Mouse (Mus musculus): Measurements from ENCODE around the gene AW011738. TPM values are rescaled to one million over a fixed set of nuclear protein-coding genes. Genes with fewer than 3 reads are reported as not detected.

Gene AW011738
- polyA plus RNA-seq (2012; rRNA removed; ENCODE audit: low replicate concordance): 3.0 and 5.2 TPM in 2 replicates

DNA sequence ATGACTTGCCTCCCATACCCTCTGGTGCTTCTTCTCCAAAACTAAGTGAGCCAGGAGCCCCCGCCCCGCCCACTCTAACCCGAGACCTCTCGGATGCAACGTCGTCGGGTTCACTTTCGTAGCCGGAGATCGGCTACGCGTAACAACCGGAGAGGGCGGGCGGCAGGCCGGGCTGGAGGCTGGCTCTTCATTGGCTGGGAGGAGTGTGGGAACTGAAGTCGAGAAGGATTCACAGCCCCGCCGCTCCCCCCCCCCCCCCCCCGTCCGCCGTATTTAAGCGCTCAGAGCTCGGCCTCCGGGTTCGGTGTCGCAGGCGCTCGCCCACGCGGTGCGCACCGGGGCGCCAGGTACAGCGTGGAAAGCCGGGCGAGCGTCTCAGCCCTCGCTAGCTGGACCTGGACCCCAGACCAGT is at the start of gene AW011738:
TSS of gene AW011738 (plus strand) at position 304 of the 412 bp plus-strand sequence.

DNA sequence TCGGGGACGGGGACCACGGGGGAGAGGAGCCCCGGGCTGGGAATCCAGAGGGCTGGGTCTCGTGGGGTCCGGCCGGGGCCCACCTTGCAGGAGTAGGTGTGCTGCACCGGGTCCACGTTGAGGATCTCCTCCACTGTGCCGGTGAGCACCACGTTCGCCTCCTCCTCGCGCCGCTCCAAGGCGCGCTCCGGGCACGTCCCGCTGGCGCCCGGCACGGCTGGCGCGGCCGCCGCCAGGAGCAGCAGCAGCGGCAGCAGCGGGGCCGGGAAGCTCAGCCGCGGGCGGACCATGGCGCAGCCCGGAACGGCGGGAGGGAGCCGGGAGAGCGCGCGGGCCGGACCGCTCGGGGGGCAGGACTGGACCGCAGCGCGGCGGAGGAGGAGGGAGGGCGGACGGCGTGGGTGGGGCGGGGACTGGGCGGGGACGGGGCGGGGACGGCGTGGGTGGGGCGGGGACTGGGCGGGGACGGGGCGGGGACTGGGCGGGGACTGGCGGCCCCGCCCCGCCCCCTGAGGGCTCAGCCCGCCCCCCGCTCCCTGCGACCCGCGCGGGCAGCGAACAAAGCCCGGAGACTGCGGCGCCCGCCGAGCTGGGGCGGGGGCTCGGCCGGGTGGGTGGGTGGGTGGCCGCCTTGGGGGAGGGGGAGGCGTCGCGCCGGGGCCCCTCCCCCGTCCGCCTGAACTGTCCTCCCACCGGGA is 5.8 kb upstream of the AW011738 start, which contains the start of gene Agrn:
TSS of gene Agrn (minus strand) at position 358 of the 698 bp plus-strand sequence.

DNA sequence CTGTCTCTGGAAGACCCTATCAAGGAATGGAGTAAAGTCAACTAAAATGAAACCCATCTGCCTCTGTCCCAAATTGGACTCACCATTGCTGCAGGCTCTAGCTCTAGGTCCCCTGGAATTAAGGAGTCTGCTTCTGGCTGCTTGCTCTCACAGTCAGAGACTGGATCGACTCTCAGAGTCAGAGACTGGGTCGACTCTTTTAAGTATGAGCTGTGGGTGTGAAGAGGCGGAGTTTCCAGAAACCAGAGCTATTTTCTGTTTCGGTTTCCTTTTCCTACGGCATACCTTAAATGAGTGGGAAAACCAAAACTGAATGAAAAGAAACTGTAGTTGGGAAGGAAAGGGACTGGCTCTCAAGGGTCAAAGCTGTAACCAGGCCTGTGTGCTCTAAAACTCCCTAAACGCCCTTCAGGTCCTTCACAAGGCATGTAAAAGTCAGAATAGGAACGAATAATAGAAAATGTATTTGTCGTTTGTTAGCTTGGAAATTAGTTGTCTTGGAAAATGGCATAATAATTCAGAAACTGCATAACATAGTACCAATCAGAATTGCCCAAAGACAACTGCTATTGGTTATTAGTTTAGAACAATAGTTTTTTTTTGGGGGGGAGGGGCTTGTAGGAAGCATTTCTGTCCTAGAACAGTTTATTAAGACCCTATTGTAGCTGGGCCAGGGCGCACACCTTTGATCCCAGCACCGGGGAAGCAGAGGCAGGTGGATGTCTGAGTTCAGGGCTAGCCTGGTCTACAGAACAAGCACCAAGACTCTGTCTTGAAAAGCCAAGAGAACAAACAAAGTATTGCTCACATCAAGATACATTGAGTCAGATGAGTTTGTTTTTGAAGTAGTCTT is 2.3 kb upstream of the AW011738 start, which contains the start of gene Isg15:
TSS of gene Isg15 (minus strand) at position 196 of the 853 bp plus-strand sequence.

DNA sequence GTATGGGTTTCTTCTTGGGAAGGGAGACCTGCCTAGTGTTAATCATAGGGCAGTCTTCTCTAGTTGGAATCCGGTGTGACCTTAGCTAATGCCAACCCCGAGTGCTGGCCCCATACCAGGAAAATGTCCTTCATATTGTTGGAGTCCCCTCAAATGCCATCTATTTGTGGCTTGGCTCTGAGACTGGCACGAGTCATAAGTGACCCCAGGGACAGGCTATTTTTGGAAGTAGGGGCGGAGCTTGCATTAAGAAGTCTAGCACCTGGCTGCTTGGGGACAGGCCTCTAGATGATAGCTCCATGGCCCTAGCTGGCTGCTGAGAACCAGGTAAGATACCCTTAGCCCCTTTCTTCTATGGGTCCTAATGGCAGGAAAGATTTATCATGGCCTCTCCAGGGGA is 12.5 kb downstream of the AW011738 start, which contains the start of gene Perm1:
TSS of gene Perm1 (plus strand) at position 220 of the 400 bp plus-strand sequence.

DNA sequence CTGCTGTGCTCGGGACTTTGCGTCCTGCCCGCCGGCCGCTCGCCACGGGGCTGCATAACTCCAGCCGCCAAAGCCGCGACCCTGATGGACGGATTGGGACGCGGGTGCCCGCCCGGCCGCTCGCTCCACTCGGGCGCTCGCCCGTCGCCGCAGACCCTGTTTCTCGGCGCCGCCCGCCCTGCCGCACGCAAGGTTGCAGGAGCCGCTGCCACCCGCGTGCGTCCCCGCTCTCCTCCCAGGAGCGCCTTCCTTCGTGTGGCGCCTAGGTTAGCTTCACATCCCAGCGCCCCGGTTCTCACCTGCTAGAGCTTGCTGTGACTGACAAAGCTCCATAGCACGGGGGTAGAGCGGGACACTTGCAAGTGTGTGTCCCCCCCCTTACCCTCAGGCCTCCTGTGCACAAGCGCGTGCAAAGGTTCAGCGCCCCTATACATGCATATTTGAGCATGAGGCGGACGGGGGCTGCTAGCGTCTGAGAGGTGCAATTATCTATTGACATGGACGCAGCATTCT is 31.7 kb downstream of the AW011738 start, which contains the start of gene Plekhn1:
TSS of gene Plekhn1 (minus strand) at position 157 of the 513 bp plus-strand sequence.

DNA sequence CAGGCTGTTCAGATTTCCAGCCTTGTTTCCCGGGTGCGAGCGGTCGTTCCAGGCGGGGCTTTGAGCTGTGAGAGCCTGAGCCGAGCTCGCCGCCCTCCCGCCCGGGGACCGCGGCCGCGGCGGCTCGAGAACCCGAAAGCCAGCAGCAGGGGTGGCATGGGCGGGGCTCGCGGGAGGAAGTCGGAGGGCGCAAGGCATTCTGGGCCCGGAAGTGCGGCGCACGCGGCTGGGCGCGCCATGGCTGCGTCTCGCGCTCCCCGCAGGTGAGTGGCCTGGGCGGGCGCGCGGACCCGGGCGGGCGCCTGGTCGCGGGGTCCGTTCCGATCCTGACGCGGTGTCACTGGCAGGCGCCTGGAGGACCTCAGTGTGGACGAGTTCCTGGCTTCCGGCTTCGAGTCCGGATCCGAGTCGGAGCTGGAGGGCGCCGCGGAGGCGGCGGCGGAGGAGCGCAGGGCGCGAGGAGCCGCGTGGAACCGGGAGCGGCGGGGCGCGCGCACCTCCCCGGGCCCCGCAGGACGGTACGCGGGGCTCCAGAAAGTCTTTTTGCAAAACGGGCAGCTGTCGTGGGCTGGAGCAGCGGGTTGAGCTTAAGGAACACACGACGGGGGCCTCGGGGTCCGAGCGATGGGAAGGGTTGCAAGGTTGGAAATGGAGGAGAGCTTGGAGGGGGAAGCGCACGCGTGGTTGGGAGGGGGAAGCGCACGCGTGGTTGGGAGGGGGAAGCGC is 32.9 kb downstream of the AW011738 start, which contains the start of gene Noc2l:
TSS of gene Noc2l (plus strand) at position 203 of the 726 bp plus-strand sequence.

Other genes with a start within 250 kb of the AW011738 start
- 113 and 117 TPM in 2 replicates for gene C1qtnf12, start 241.0 kb upstream of the AW011738 start, polyA plus RNA-seq (2012; rRNA removed; ENCODE audit: low replicate concordance)
- 5.2 and 10.7 TPM in 2 replicates for gene B3galt6, start 210.7 kb upstream of the AW011738 start, polyA plus RNA-seq (2012; rRNA removed; ENCODE audit: low replicate concordance)
- gene Sdf4, start 210.4 kb upstream of the AW011738 start, polyA plus RNA-seq (2012; rRNA removed; ENCODE audit: low replicate concordance): 61.5 and 63.6 TPM in 2 replicates
- gene Tnfrsf4, start 189.5 kb upstream of the AW011738 start, polyA plus RNA-seq (2012; rRNA removed; ENCODE audit: low replicate concordance): 28.1 and 40.7 TPM in 2 replicates
- 22.0 and 26.1 TPM in 2 replicates for gene Tnfrsf18, start 177.1 kb upstream of the AW011738 start, polyA plus RNA-seq (2012; rRNA removed; ENCODE audit: low replicate concordance)
- gene Ttll10, start 143.9 kb upstream of the AW011738 start, polyA plus RNA-seq (2012; rRNA removed; ENCODE audit: low replicate concordance): 4.0 and 4.9 TPM in 2 replicates
- gene 9430015G10Rik, start 93.3 kb upstream of the AW011738 start, polyA plus RNA-seq (2012; rRNA removed; ENCODE audit: low replicate concordance): 27.3 and 33.1 TPM in 2 replicates
- gene Rnf223, start 72.8 kb upstream of the AW011738 start, polyA plus RNA-seq (2012; rRNA removed; ENCODE audit: low replicate concordance): 0.73 and 0.97 TPM in 2 replicates
- gene Agrn, start 5.8 kb upstream of the AW011738 start, polyA plus RNA-seq (2012; rRNA removed; ENCODE audit: low replicate concordance): 70.6 and 80.5 TPM in 2 replicates
- 11.3 and 14.2 TPM in 2 replicates for gene Isg15, start 2.5 kb upstream of the AW011738 start, polyA plus RNA-seq (2012; rRNA removed; ENCODE audit: low replicate concordance)
- 0.53 and 20.4 TPM in 2 replicates for gene Perm1, start 12.6 kb downstream of the AW011738 start, polyA plus RNA-seq (2012; rRNA removed; ENCODE audit: low replicate concordance)
- gene Plekhn1, start 31.6 kb downstream of the AW011738 start, polyA plus RNA-seq (2012; rRNA removed; ENCODE audit: low replicate concordance): 82.7 and 85.1 TPM in 2 replicates
- gene Noc2l, start 32.7 kb downstream of the AW011738 start, polyA plus RNA-seq (2012; rRNA removed; ENCODE audit: low replicate concordance): 78.1 and 93.3 TPM in 2 replicates
- 1.2 and 1.8 TPM in 2 replicates for gene Samd11, start 52.4 kb downstream of the AW011738 start, polyA plus RNA-seq (2012; rRNA removed; ENCODE audit: low replicate concordance)
- not detected in 2 replicates for gene Vmn2r-ps159, start 127.8 kb downstream of the AW011738 start, polyA plus RNA-seq (2012; rRNA removed; ENCODE audit: low replicate concordance)

All from mammary gland, adult 2 months (tissue).